Mouse (Mus musculus) CH12.LX (cell line): ENCODE measurements at regions not wholly inside any gene's neighbourhood (a gene's known extent, or its start where the extent isn't known, plus 50 kb on each side); places are given as distances from the start of the nearest gene placed in this dataset.

ENCODE experiments used
- DNase-seq: peaks from one replicate; pipeline ENCODE4 v3.0.0-alpha.2; 2013; ENCODE audit errors: extremely low read depth
- H3K27ac ChIP-seq: 2 replicates; pipeline ENCODE4 v1.5.1; 2012; ENCODE audit warnings: low read depth, mild to moderate bottlenecking, control low read depth, moderate library complexity; ENCODE audit not compliant: insufficient read depth
- H3K27me3 ChIP-seq: replicated peaks from 2 replicates; pipeline ENCODE3; 2012; ENCODE audit warnings: inconsistent platforms
- H3K36me3 ChIP-seq, 2 experiments: replicated peaks in 1 of 2; 2 replicates each; pipeline versions ENCODE3 to v1.6.1; 2012; ENCODE audit warnings: inconsistent platforms in 1 of 2, low read length in 1 of 2, mild to moderate bottlenecking in 1 of 2, mixed read lengths in 1 of 2, moderate library complexity in 1 of 2; ENCODE audit not compliant: control insufficient read depth in 1 of 2, insufficient read depth in 1 of 2
- H3K4me1 ChIP-seq, 2 experiments: 2 replicates each; pipeline ENCODE4 v1.6.1; 2012; ENCODE audit warnings: inconsistent platforms in 1 of 2, moderate library complexity in 1 of 2; ENCODE audit not compliant: insufficient read depth in 2 of 2, control insufficient read depth in 1 of 2
- H3K4me2 ChIP-seq: 2 replicates; pipeline ENCODE4 v1.6.1; 2012; ENCODE audit warnings: low read depth, mild to moderate bottlenecking, control low read depth; ENCODE audit not compliant: poor library complexity, insufficient read depth, severe bottlenecking
- H3K4me3 ChIP-seq, 3 experiments: fragments of 150-350 bp in 1 of 3; sonication (generic) in 1 of 3; replicated peaks in 1 of 3; 2 replicates each; pipeline versions ENCODE3 to v1.5.1; 2011 to 2012; ENCODE audit warnings: low read depth in 2 of 3, low read length in 2 of 3, mild to moderate bottlenecking in 2 of 3, moderate library complexity in 2 of 3, control low read depth in 1 of 3, improper control_type of control experiment in 1 of 3, inconsistent platforms in 1 of 3, mixed read lengths in 1 of 3; ENCODE audit not compliant: poor library complexity in 1 of 3
- H3K79me2 ChIP-seq: replicated peaks from 2 replicates; pipeline ENCODE4 v1.6.1; 2012; ENCODE audit warnings: mild to moderate bottlenecking, moderate library complexity; ENCODE audit not compliant: control insufficient read depth, poor library complexity, insufficient read depth, severe bottlenecking; ENCODE audit errors: extremely low read depth
- H3K9ac ChIP-seq: 2 replicates; pipeline ENCODE4 v1.6.1; 2012; ENCODE audit warnings: low read depth, mild to moderate bottlenecking, control low read depth, moderate library complexity; ENCODE audit not compliant: insufficient read depth
- H3K9me3 ChIP-seq: replicated peaks from 2 replicates; pipeline ENCODE3; 2012; ENCODE audit warnings: low read length, inconsistent platforms, mixed read lengths
- CHD1 ChIP-seq: IDR thresholded peaks from 2 replicates; pipeline ENCODE4 v1.6.1; 2012; ENCODE audit warnings: low read depth, low read length, improper control_type of control experiment, inconsistent platforms
- CHD2 ChIP-seq: IDR thresholded peaks from 2 replicates; pipeline ENCODE4 v1.6.1; 2011; ENCODE audit warnings: low read length, improper control_type of control experiment
- ETS1 ChIP-seq: conservative IDR thresholded peaks from 2 replicates; pipeline ENCODE4 v1.6.1; 2012; ENCODE audit warnings: low read depth, mild to moderate bottlenecking, inconsistent platforms, low read length, improper control_type of control experiment, moderate library complexity
- GABPA ChIP-seq: IDR thresholded peaks from 2 replicates; pipeline ENCODE4 v1.6.1; 2012; ENCODE audit warnings: low read depth, low read length, improper control_type of control experiment, inconsistent platforms; ENCODE audit not compliant: insufficient replicate concordance
- KAT2A ChIP-seq: IDR thresholded peaks from 2 replicates; pipeline ENCODE4 v1.6.1; 2012; ENCODE audit warnings: low read length, improper control_type of control experiment, inconsistent platforms; ENCODE audit not compliant: insufficient replicate concordance
- MAFK ChIP-seq: IDR thresholded peaks from 2 replicates; pipeline ENCODE4 v1.6.1; 2011; ENCODE audit warnings: low read length, improper control_type of control experiment; ENCODE audit not compliant: insufficient replicate concordance
- MXI1 ChIP-seq: IDR thresholded peaks from 2 replicates; pipeline ENCODE4 v1.6.1; 2011; ENCODE audit warnings: mild to moderate bottlenecking, low read depth, low read length, improper control_type of control experiment
- NELFE ChIP-seq: IDR thresholded peaks from 2 replicates; pipeline ENCODE4 v1.6.1; 2011; ENCODE audit warnings: low read depth, low read length, improper control_type of control experiment
- PAX5 ChIP-seq: IDR thresholded peaks from 2 replicates; pipeline ENCODE4 v1.6.1; 2012; ENCODE audit warnings: low read length, inconsistent platforms, mixed read lengths
- RCOR1 ChIP-seq: conservative IDR thresholded peaks from 2 replicates; pipeline ENCODE4 v1.6.1; 2012; ENCODE audit warnings: low read depth, mild to moderate bottlenecking, inconsistent platforms, low read length, improper control_type of control experiment
- TBP ChIP-seq: conservative IDR thresholded peaks from 2 replicates; pipeline ENCODE4 v1.6.1; 2011; ENCODE audit warnings: low read depth, low read length, improper control_type of control experiment
- TCF12 ChIP-seq: IDR thresholded peaks from 2 replicates; pipeline ENCODE4 v1.6.1; 2014; ENCODE audit warnings: low read depth, mild to moderate bottlenecking, inconsistent platforms, low read length, improper control_type of control experiment
- dilution Hi-C: fragments of 300-500 bp; cut with MboI; formaldehyde crosslinking; loops from 2 replicates; pipeline ENCODE4 v1.14.3; 2020; ENCODE audit warnings: low sequenced_read_pairs; ENCODE audit not compliant: extremely low pct_unique_long_range_greater_than_20kb, extremely low pct_ligation_motif_present
- in situ Hi-C: fragments of 300-500 bp; cut with MboI; formaldehyde crosslinking; loops from 3 replicates; pipeline ENCODE4 v1.14.3; 2019; ENCODE audit warnings: low sequenced_read_pairs, low pct_ligation_motif_present, low pct_unique_long_range_greater_than_20kb, mixed read lengths

DNA sequence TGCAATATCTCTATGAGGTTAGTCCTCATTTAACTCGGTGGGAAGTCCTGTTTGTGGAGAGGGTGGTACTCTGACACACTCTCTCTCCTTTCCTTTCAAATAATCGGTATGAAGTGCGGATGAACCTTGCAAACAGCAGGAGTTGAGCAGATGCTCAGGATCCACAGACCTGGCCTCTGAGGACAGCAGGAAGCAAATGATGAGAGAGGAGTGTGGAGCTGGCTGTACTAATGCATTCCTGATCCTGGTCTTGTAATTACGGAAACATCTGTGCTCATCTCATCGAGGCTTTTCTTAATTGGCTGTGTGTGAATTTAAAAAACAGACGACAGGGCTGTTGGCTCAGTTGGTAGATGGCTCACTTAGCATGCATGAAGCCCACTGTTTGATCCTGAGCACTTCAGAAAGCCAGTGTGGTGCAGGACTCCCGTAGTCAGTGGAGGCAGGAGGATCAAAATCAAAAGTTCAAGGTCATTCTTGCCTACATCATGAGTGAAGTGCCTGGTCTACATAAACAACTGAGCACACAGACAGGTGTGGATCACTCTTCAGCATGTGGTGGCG lies 300.2 kb downstream of the Rsl24d1 start:
- H3K4me2 ChIP-seq = no peak overlapping the region
- dilution Hi-C loops = no loop called here
- no peak for DNase-seq
- H3K4me3 ChIP-seq = no peak overlapping the region
- no peak for TF ChIP-seq TCF12
- no peak for TF ChIP-seq KAT2A
- TF ChIP-seq RCOR1 = no peak
- no peak for TF ChIP-seq TBP
- no peak for TF ChIP-seq MAFK
- TF ChIP-seq PAX5 = no peak
- TF ChIP-seq NELFE = no peak
- no peak for TF ChIP-seq CHD2
- no peak for TF ChIP-seq ETS1
- TF ChIP-seq, all 38 proteins: peak for 0
- in situ Hi-C loops = no loop called here
- no peaks in the 10 kb centered on the region for H3K27me3 ChIP-seq
- no peak overlapping the region for H3K9ac ChIP-seq
- H3K9me3 ChIP-seq = peaks cover 3% of the 10 kb centered on the region
- H3K27ac ChIP-seq = no peak overlapping the region
- no peaks in the 10 kb centered on the region for H3K4me1 ChIP-seq
- H3K79me2 ChIP-seq = no peaks in the 10 kb centered on the region
- no peaks in the 10 kb centered on the region for H3K36me3 ChIP-seq

- Histone ChIP-seq H3K36me3 (no peaks in the 10 kb centered on the region), H3K4me3 (no peak overlapping the region), H3K27me3 (no peaks in the 10 kb centered on the region), H3K9me3 (peaks cover 3% of the 10 kb centered on the region), H3K79me2 (no peaks in the 10 kb centered on the region), H3K9ac (no peak overlapping the region), H3K4me1 (no peaks in the 10 kb centered on the region), H3K27ac (no peak overlapping the region), H3K4me2 (no peak overlapping the region)
- in situ Hi-C loops (no loop called here), dilution Hi-C loops (no loop called here)
- DNase-seq = no peak
- no peak for TF ChIP-seq CHD1
- TF ChIP-seq NELFE = no peak
- TF ChIP-seq RCOR1 = no peak
- no peak for TF ChIP-seq GABPA
- TF ChIP-seq MXI1 = no peak
Observed at GRCm38 (mm10) chr9:73416084-73416777, 303.0 kb downstream of the Rsl24d1 start.
